ENCODE assay signal across 8 mouse cellular contexts in genomic region chr7:127472060-127472459, GRCm38 (mm10). TPM values are rescaled to one million over a fixed set of nuclear protein-coding genes. Genes with fewer than 3 reads are reported as not detected.
DNase-seq lines count a peak whose midpoint lies in the region; ATAC-seq lines count a peak whose summit lies in the region.

No protein-coding gene starts in this region.

- H3K9me3 ChIP-seq in forebrain, embryonic 16.5 days (ENCODE audit: control insufficient read depth, low read length): 0 out of 2 replicates have a peak, but pooled peaks cover 4% of the 10 kb centered on the region
- no peaks in the 10 kb centered on the region; the same call in 1 of the 2 replicates for H3K9me3 ChIP-seq in midbrain, embryonic 10.5 days (replicated peaks)

- no peaks in the 10 kb centered on the region for H3K27me3 ChIP-seq in forebrain, embryonic 16.5 days (replicated peaks; ENCODE audit: control insufficient read depth, insufficient read depth, low read length)
- no peaks in the 10 kb centered on the region for H3K27me3 ChIP-seq in midbrain, embryonic 10.5 days (ENCODE audit: low read depth, poor library complexity, severe bottlenecking)

- H3K4me1 ChIP-seq in forebrain, embryonic 16.5 days (replicated peaks; ENCODE audit: control insufficient read depth, insufficient read depth, low read length): peaks cover 23% of the 10 kb centered on the region
- H3K4me1 ChIP-seq in midbrain, embryonic 10.5 days: peaks cover 34% of the 10 kb centered on the region

- DNase-seq in kidney, adult 9 months: peak; percentile 51
- no peak for DNase-seq in kidney, postnatal 14 days
- peak; percentile 41 for DNase-seq in R1 (ENCODE audit: low read depth, low spot score)
- no peak for DNase-seq in midbrain, embryonic 10.5 days (ENCODE audit: low spot score)
- no peak for DNase-seq in layer of hippocampus, postnatal 10 days (ENCODE audit: low spot score in 2 of 2)

- WGBS in forebrain, embryonic 16.5 days: 0% methylated on average over 7 of the region's 7 CpGs
- 4% methylated on average over 7 of the region's 7 CpGs for WGBS in midbrain, embryonic 10.5 days

- peak overlapping the region; percentile 78 for H3K4me3 ChIP-seq in forebrain, embryonic 16.5 days (replicated peaks; ENCODE audit: low read length)
- H3K4me3 ChIP-seq in midbrain, embryonic 10.5 days: peak overlapping the region; percentile 92

- H3K9ac ChIP-seq in forebrain, embryonic 16.5 days (replicated peaks; ENCODE audit: low read depth, low read length): peak overlapping the region; percentile 97

- peak overlapping the region; percentile 98 for H3K27ac ChIP-seq in forebrain, embryonic 16.5 days (ENCODE audit: low read length)
- peak overlapping the region; percentile 97 for H3K27ac ChIP-seq in midbrain, embryonic 10.5 days (replicated peaks)

- no peak for ATAC-seq in forebrain, embryonic 16.5 days
- ATAC-seq in granulocyte monocyte progenitor cell, adult 5-6 weeks (replicated peaks; ENCODE audit: poor library complexity, severe bottlenecking): no peak
- ATAC-seq in activated CD4-positive, CD25-positive, alpha-beta regulatory T cell, adult 4 months: no peak

- peaks cover 21% of the 10 kb centered on the region for H3K36me3 ChIP-seq in forebrain, embryonic 16.5 days (ENCODE audit: control insufficient read depth, insufficient read depth)
- peaks cover 65% of the 10 kb centered on the region for H3K36me3 ChIP-seq in midbrain, embryonic 10.5 days

- H3K4me2 ChIP-seq in forebrain, embryonic 16.5 days (ENCODE audit: low read length): peak overlapping the region; percentile 89

RNA-seq across cellular contexts. Expression of gene Fbrs, which starts 6.9 kb away (rescaled TPM):
- polyA plus RNA-seq in forebrain, embryonic 16.5 days (2015; fragmentation: Nextera tagmentation; extraction: Ambion mirVana): 10.2 and 11.8 TPM in 2 replicates
- polyA plus RNA-seq in midbrain, embryonic 10.5 days (2016; fragmentation: Nextera tagmentation; extraction: Ambion mirVana): 8.6 and 9.6 TPM in 2 replicates
- total RNA-seq in granulocyte monocyte progenitor cell, adult 5-6 weeks (2014; fragmentation: Nextera tagmentation): 87.1 and 132 TPM in 2 replicates
- total RNA-seq in granulocyte monocyte progenitor cell, adult 5-6 weeks (2017): 21.9 and 28.5 TPM in 2 replicates
- total RNA-seq in layer of hippocampus, postnatal 10 days (2021): 10 to 100 TPM; 60.0 to 63.1 TPM
- polyA plus RNA-seq in activated CD4-positive, CD25-positive, alpha-beta regulatory T cell, adult 4 months (2017; shearing (Covaris generic)): 10 to 100 TPM; 17.9 to 25.0 TPM

RNA-seq across cellular contexts. Expression of gene Prr14, which starts 12.6 kb away (rescaled TPM):
- polyA plus RNA-seq in forebrain, embryonic 16.5 days (2015; fragmentation: Nextera tagmentation; extraction: Ambion mirVana): 42.8 and 45.3 TPM in 2 replicates
- polyA plus RNA-seq in midbrain, embryonic 10.5 days (2016; fragmentation: Nextera tagmentation; extraction: Ambion mirVana): 56.0 and 59.6 TPM in 2 replicates
- 96.7 and 115 TPM in 2 replicates for total RNA-seq in granulocyte monocyte progenitor cell, adult 5-6 weeks (2014; fragmentation: Nextera tagmentation)
- total RNA-seq in granulocyte monocyte progenitor cell, adult 5-6 weeks (2017): 23.8 and 29.0 TPM in 2 replicates
- total RNA-seq in layer of hippocampus, postnatal 10 days (2021): 10 to 100 TPM; 31.6 to 34.8 TPM
- 100 to 1,000 TPM; 137 to 165 TPM for polyA plus RNA-seq in activated CD4-positive, CD25-positive, alpha-beta regulatory T cell, adult 4 months (2017; shearing (Covaris generic))

RNA-seq across cellular contexts. Expression of gene Zfp689, which starts 23.1 kb away (rescaled TPM):
- polyA plus RNA-seq in forebrain, embryonic 16.5 days (2015; fragmentation: Nextera tagmentation; extraction: Ambion mirVana): 14.6 and 17.7 TPM in 2 replicates
- 13.9 and 16.4 TPM in 2 replicates for polyA plus RNA-seq in midbrain, embryonic 10.5 days (2016; fragmentation: Nextera tagmentation; extraction: Ambion mirVana)
- total RNA-seq in granulocyte monocyte progenitor cell, adult 5-6 weeks (2014; fragmentation: Nextera tagmentation): 0.70 and 3.9 TPM in 2 replicates
- 2.7 and 3.6 TPM in 2 replicates for total RNA-seq in granulocyte monocyte progenitor cell, adult 5-6 weeks (2017)
- 1 to 10 TPM; 7.5 to 7.7 TPM for total RNA-seq in layer of hippocampus, postnatal 10 days (2021)
- 1 to 10 TPM; 3.3 to 5.4 TPM for polyA plus RNA-seq in activated CD4-positive, CD25-positive, alpha-beta regulatory T cell, adult 4 months (2017; shearing (Covaris generic))

RNA-seq across cellular contexts. Expression of gene Srcap, which starts 39.7 kb away (rescaled TPM):
- polyA plus RNA-seq in forebrain, embryonic 16.5 days (2015; fragmentation: Nextera tagmentation; extraction: Ambion mirVana): 46.3 and 51.5 TPM in 2 replicates
- polyA plus RNA-seq in midbrain, embryonic 10.5 days (2016; fragmentation: Nextera tagmentation; extraction: Ambion mirVana): 52.6 and 56.1 TPM in 2 replicates
- 139 and 145 TPM in 2 replicates for total RNA-seq in granulocyte monocyte progenitor cell, adult 5-6 weeks (2014; fragmentation: Nextera tagmentation)
- 20.9 and 22.9 TPM in 2 replicates for total RNA-seq in granulocyte monocyte progenitor cell, adult 5-6 weeks (2017)
- 100 to 1,000 TPM; 109 to 111 TPM for total RNA-seq in layer of hippocampus, postnatal 10 days (2021)
- polyA plus RNA-seq in activated CD4-positive, CD25-positive, alpha-beta regulatory T cell, adult 4 months (2017; shearing (Covaris generic)): 10 to 100 TPM in 1 of 2 experiments, 1 to 10 TPM in 1; 8.1 to 10.9 TPM

RNA-seq across cellular contexts. Expression of gene Gm42715, which starts 47.3 kb away (rescaled TPM):
- 16.3 and 18.8 TPM in 2 replicates for polyA plus RNA-seq in forebrain, embryonic 16.5 days (2015; fragmentation: Nextera tagmentation; extraction: Ambion mirVana)
- 14.3 and 18.8 TPM in 2 replicates for polyA plus RNA-seq in midbrain, embryonic 10.5 days (2016; fragmentation: Nextera tagmentation; extraction: Ambion mirVana)
- total RNA-seq in granulocyte monocyte progenitor cell, adult 5-6 weeks (2014; fragmentation: Nextera tagmentation): 25.2 and 31.5 TPM in 2 replicates
- total RNA-seq in granulocyte monocyte progenitor cell, adult 5-6 weeks (2017): 5.7 and 6.4 TPM in 2 replicates
- 10 to 100 TPM; 11.2 to 19.2 TPM for total RNA-seq in layer of hippocampus, postnatal 10 days (2021)
- polyA plus RNA-seq in activated CD4-positive, CD25-positive, alpha-beta regulatory T cell, adult 4 months (2017; shearing (Covaris generic)): 10 to 100 TPM; 19.2 to 20.0 TPM

Comparison
In these comparisons a context has a peak if more than half of its experiments do, and no peak if none do; other contexts are left out.
1. DNase-seq: peak in kidney, adult 9 months (single experiment) and R1 (single experiment); none in kidney, postnatal 14 days (single experiment), midbrain, embryonic 10.5 days (single experiment) and layer of hippocampus, postnatal 10 days (0 of 2).